Mouse (Mus musculus): ENCODE measurements around the gene Sdccag8. TPM values are rescaled to one million over a fixed set of nuclear protein-coding genes. Genes with fewer than 3 reads are reported as not detected.

Gene Sdccag8
- polyA plus RNA-seq, 1 experiment = 3.9 TPM

DNA sequence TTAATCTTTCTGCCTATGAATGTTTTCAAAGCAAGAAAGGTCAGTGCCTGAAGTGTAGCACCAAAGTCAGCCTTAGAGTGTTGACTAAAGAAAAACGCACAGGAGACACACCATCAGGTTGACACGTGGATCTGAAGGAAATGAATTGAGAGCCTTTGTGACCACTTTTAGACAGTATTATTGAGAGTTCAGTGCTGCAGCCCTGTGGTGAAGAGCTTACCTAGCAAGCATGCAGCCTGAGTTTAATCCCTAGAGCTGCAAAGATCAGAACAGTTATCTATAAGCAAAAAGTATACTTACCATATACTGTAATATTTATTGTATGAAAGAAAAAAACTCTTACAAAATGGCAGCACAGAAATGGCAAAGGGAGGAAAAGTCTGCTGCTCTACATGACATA is 223.9 kb downstream of the Sdccag8 start:
- no peak overlapping the region for H3K4me3 ChIP-seq (replicated peaks; ENCODE audit: extremely low read depth, low read depth, low read length)
- DNase-seq = no peak
- TF ChIP-seq POLR2A (IDR thresholded peaks at IDR 0.05; ENCODE audit: borderline replicate concordance, extremely low read depth, low read depth, low read length) = no peak
- no peak for TF ChIP-seq CTCF (IDR thresholded peaks at IDR 0.05; ENCODE audit: insufficient read depth, low read length)
- WGBS = 46% methylated on average over 2 of the region's 2 CpGs
- H3K4me1 ChIP-seq (ENCODE audit: control insufficient read depth, insufficient read depth, low read length) = no peaks in the 10 kb centered on the region; the same call in 1 of the 2 replicates

DNA sequence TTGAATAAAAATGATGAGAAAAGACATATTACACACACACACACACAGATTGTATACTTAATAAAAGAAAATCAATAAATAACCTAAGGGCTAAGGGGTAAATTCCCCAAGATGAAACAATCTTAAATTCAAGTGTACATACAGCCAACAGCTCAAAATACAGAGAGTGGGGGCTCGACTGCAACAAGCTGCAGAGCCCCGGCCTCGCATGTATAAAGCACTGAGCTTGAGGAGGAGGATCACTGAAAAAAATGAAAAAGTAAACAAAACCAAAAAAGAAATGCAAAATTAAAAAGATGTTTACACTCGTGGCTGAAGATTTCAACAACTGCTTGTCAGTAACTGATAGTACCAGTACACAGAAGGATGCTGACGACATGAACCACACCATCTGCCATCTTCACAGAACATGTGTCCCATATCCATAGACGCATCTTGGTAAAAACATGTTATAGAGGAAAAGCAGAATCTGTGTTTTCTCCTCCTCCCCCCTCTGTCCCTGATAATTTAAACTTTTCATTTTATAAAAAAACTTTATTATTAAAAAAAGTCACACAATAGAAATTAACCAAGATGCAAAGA is 224.7 kb downstream of the Sdccag8 start:
- Histone ChIP-seq H3K4me1 (ENCODE audit: control insufficient read depth, insufficient read depth, low read length) (no peaks in the 10 kb centered on the region; the same call in 1 of the 2 replicates), H3K4me3 (replicated peaks; ENCODE audit: extremely low read depth, low read depth, low read length) (no peak overlapping the region)
- TF ChIP-seq POLR2A (IDR thresholded peaks at IDR 0.05; ENCODE audit: borderline replicate concordance, extremely low read depth, low read depth, low read length) = no peak
- TF ChIP-seq CTCF (IDR thresholded peaks at IDR 0.05; ENCODE audit: insufficient read depth, low read length) = no peak
- 57% methylated on average over 6 of the region's 6 CpGs for WGBS
- DNase-seq = no peak

DNA sequence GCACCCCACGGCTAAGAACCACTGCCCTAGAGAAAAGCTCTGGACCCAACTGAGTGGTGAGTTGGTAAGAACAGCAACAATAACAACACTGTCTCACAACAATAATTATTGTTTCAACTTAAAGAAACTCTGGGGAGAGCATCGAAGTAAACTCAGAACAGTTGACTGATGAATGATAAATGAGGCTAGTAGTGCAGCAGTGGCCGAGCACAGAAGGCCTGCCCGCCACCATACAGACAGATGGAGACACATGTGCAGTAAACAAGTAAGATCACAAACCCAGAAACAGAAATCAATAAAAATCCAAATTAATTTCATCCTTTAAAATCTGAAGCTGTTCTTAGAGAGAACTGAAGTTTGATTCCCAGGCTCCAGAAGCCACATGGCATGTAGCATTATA is 225.6 kb downstream of the Sdccag8 start:
- WGBS = 51% methylated on average over 4 of the region's 4 CpGs
- no peak for DNase-seq
- no peak overlapping the region for H3K4me3 ChIP-seq (replicated peaks; ENCODE audit: extremely low read depth, low read depth, low read length)
- no peaks in the 10 kb centered on the region; the same call in 1 of the 2 replicates for H3K4me1 ChIP-seq (ENCODE audit: control insufficient read depth, insufficient read depth, low read length)
- no peak for TF ChIP-seq POLR2A (IDR thresholded peaks at IDR 0.05; ENCODE audit: borderline replicate concordance, extremely low read depth, low read depth, low read length)
- no peak for TF ChIP-seq CTCF (IDR thresholded peaks at IDR 0.05; ENCODE audit: insufficient read depth, low read length)

DNA sequence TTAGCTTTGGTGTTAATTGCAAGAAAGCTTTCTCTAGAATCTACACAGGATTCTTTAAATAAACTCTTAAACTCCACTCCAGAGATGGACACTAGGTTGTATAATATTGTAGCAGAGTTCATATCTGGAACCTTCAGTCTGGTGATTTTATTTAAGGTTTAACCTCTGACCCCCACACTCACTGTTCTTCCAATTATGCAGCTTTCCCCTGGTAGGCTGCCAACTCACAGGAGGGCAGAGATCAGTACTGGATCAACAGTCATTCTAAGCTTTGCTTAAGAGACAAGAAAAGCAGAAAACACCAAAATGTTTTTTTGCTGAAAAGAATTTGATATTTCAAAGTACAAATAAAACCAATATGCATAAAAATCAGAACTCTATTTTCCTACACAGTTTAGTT is 231.4 kb downstream of the Sdccag8 start:
- H3K4me1 ChIP-seq (ENCODE audit: control insufficient read depth, insufficient read depth, low read length) = no peaks in the 10 kb centered on the region; the same call in 1 of the 2 replicates
- DNase-seq = no peak
- no peak overlapping the region for H3K4me3 ChIP-seq (replicated peaks; ENCODE audit: extremely low read depth, low read depth, low read length)
- TF ChIP-seq POLR2A (IDR thresholded peaks at IDR 0.05; ENCODE audit: borderline replicate concordance, extremely low read depth, low read depth, low read length) = no peak
- no peak for TF ChIP-seq CTCF (IDR thresholded peaks at IDR 0.05; ENCODE audit: insufficient read depth, low read length)

DNA sequence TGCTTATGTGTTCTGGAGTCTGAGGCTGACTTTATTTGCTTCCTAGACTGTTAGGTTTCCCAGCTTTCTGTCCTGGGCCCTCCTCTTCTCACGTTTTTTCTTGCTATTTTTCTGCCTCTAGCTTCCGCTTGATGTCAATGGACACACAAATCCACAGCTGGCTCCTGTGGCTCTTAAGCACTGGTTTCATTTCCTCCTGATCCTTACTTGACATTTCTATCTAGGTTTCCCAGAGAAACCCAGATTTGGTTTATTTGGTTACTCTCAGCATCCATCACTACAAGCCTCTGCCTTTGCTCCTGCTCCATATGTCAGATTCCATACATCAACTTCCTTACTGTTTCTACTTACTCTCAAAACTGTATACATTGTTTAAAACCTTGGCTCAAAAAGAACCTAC is 232.5 kb downstream of the Sdccag8 start:
- no peak for DNase-seq
- Histone ChIP-seq H3K4me1 (ENCODE audit: control insufficient read depth, insufficient read depth, low read length) (no peaks in the 10 kb centered on the region), H3K4me3 (replicated peaks; ENCODE audit: extremely low read depth, low read depth, low read length) (no peak overlapping the region)
- TF ChIP-seq CTCF (IDR thresholded peaks at IDR 0.05; ENCODE audit: insufficient read depth, low read length) (no peak), POLR2A (IDR thresholded peaks at IDR 0.05; ENCODE audit: borderline replicate concordance, extremely low read depth, low read depth, low read length) (no peak)
- 72% methylated on average over 2 of the region's 2 CpGs for WGBS

DNA sequence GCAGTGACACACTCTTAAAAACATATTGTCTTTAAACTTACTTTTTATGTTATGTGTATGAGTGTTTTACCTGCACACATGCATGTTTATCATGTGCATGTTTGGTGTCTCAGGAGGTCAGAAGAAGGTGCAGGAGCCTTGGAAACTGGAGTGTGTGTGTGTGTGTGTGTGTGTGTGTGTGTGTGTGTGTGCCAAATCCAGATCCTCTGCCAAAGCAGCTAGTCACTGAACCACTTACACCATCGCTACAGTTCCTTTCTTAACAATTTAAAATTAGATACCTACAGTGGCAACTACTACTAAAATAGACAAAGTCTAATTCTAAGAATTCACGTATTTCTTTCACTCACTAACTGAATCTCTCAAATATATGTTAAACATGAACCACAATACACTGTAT is 234.3 kb downstream of the Sdccag8 start:
- no peak for DNase-seq
- TF ChIP-seq POLR2A (IDR thresholded peaks at IDR 0.05; ENCODE audit: borderline replicate concordance, extremely low read depth, low read depth, low read length) (no peak), CTCF (IDR thresholded peaks at IDR 0.05; ENCODE audit: insufficient read depth, low read length) (no peak)
- no peak overlapping the region for H3K4me3 ChIP-seq (replicated peaks; ENCODE audit: extremely low read depth, low read depth, low read length)
- 91% methylated on average over 2 of the region's 2 CpGs for WGBS
- H3K4me1 ChIP-seq (ENCODE audit: control insufficient read depth, insufficient read depth, low read length) = no peaks in the 10 kb centered on the region

DNA sequence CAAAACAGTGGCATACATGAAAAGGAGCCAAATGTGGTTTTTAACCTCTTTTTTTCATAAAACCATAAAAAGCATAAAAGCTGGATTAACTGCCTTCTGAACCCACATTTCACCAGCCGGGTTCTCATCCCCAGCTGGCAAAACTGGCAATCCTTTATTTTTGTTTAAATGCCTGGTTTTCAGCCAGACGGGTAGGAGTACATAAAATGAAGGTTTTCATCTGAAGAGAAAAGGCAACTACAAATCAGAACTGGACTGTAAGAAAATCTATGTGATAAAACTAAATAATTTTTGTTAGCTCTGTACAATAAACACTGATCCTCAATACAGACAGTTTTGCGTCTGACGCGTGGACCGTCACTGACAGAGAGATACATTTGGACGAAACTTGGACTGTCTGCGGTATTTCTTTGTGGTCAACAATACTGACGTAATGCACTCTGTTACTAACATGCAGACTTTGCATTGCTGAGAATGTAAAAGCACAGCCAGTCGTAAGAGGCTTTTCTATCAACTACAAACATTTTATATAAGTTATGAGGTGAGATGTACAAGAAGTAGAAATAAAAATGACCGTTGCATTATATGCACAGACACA is 237.0 kb downstream of the Sdccag8 start:
- no peak overlapping the region for H3K4me3 ChIP-seq (replicated peaks; ENCODE audit: extremely low read depth, low read depth, low read length)
- whole genome bisulfite sequencing = 75% methylated on average over 11 of the region's 11 CpGs
- no peaks in the 10 kb centered on the region for H3K4me1 ChIP-seq (ENCODE audit: control insufficient read depth, insufficient read depth, low read length)
- no peak for TF ChIP-seq POLR2A (IDR thresholded peaks at IDR 0.05; ENCODE audit: borderline replicate concordance, extremely low read depth, low read depth, low read length)
- no peak for TF ChIP-seq CTCF (IDR thresholded peaks at IDR 0.05; ENCODE audit: insufficient read depth, low read length)
- DNase-seq = no peak

DNA sequence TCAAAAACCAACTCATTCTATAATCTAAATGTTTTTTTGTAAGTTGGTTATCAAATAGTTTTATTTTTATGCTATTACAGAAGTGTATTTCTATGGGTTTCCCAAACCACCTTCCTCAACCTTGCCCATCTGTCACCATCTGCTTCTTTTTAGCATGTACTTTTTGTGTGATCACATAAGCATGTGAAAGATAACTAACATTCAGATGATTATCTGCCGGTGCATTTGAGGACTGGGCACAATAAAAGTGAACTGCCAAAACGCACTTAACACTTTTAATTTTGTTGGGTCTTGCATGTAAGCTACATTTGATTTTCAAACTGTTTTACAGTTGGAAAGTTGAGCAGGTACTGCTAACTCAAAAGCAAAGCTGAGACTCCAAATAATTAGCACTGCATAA is 240.4 kb downstream of the Sdccag8 start:
- DNase-seq = no peak
- Histone ChIP-seq H3K4me1 (ENCODE audit: control insufficient read depth, insufficient read depth, low read length) (no peaks in the 10 kb centered on the region), H3K4me3 (replicated peaks; ENCODE audit: extremely low read depth, low read depth, low read length) (no peak overlapping the region)
- TF ChIP-seq POLR2A (IDR thresholded peaks at IDR 0.05; ENCODE audit: borderline replicate concordance, extremely low read depth, low read depth, low read length) = no peak
- no peak for TF ChIP-seq CTCF (IDR thresholded peaks at IDR 0.05; ENCODE audit: insufficient read depth, low read length)
- WGBS = 85% methylated on average over 2 of the region's 2 CpGs

DNA sequence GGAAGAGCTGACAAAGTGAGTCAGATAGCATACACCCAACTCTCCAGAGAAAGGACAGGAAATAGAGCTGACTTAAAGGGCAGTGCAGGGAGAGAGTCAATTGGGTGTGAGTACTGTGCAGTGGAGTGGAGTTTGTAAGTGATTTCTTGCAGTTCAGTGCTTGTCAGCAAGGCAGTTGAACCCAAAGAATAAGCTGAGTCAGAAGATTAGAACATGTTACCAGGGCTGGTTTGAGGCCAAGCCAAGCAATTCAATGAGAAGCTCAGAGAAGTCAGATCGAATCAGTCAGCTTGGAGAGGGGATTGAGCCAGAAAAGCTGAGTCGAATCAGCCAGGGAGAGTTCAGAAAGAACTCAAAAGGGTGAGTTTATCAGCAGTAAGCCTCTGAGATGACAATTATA is 247.3 kb downstream of the Sdccag8 start:
- DNase-seq = no peak
- 81% methylated on average over 2 of the region's 2 CpGs for WGBS
- Histone ChIP-seq H3K4me3 (replicated peaks; ENCODE audit: extremely low read depth, low read depth, low read length) (no peak overlapping the region), H3K4me1 (ENCODE audit: control insufficient read depth, insufficient read depth, low read length) (no peaks in the 10 kb centered on the region)
- TF ChIP-seq CTCF (IDR thresholded peaks at IDR 0.05; ENCODE audit: insufficient read depth, low read length) = no peak
- no peak for TF ChIP-seq POLR2A (IDR thresholded peaks at IDR 0.05; ENCODE audit: borderline replicate concordance, extremely low read depth, low read depth, low read length)

DNA sequence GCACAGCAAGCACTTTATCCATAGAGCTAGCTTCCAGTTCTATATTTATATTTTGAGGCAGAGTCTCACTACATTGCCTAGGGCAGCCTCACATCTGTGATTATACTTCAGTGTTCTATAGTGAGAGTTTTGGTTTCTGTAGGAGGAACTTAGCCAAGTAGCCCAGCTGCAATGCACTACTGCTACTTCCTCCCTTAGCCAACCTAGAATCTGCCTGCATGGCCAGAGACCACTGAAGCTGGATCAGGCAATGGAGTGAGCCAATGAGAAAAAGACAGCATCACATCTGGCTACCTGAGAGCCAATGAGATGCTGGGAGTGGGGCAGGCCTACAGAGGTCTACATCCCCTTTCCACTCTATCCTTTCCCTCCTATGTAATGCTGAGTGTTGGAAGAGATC is 251.3 kb downstream of the Sdccag8 start:
- no peak for DNase-seq
- no peak overlapping the region for H3K4me3 ChIP-seq (replicated peaks; ENCODE audit: extremely low read depth, low read depth, low read length)
- no peak for TF ChIP-seq POLR2A (IDR thresholded peaks at IDR 0.05; ENCODE audit: borderline replicate concordance, extremely low read depth, low read depth, low read length)
- TF ChIP-seq CTCF (IDR thresholded peaks at IDR 0.05; ENCODE audit: insufficient read depth, low read length) = no peak
- H3K4me1 ChIP-seq (ENCODE audit: control insufficient read depth, insufficient read depth, low read length) = no peaks in the 10 kb centered on the region
